Mouse (Mus musculus) stomach, embryonic 14.5 days (tissue): Measurements from ENCODE around the gene Dppa3. TPM values are rescaled to one million over a fixed set of nuclear protein-coding genes. Genes with fewer than 3 reads are reported as not detected.
A peak's percentile ranks its signal among the peaks of the same experiment; 100 is the strongest.
"Not testable (repeated sequence)": the region's sequence is repeated elsewhere in the genome, so short reads cannot be mapped to it uniquely, and the experiment has no call there.

Source experiments
- ATAC-seq: fragments of 200-750 bp; cut with Nextera tagmentation; 2 replicates; pipeline ENCODE4 v1.8.0; 2017; ENCODE audit warnings: low read depth, moderate TSS enrichment; ENCODE audit not compliant: insufficient number of reproducible peaks, insufficient read depth, low FRiP score
- H3K27ac ChIP-seq: fragments of 300-500 bp; sonication (generic); 2 replicates; pipeline ENCODE4 v1.5.1; 2014; ENCODE audit warnings: mild to moderate bottlenecking, low read length, moderate library complexity, mixed read lengths
- H3K27me3 ChIP-seq: fragments of 300-500 bp; sonication (generic); 2 replicates; pipeline ENCODE4 v1.6.1; 2014; ENCODE audit warnings: low read length, control low read depth, mixed read lengths; ENCODE audit not compliant: control insufficient read depth, insufficient read depth
- H3K36me3 ChIP-seq: fragments of 300-500 bp; sonication (generic); 2 replicates; pipeline ENCODE4 v1.6.1; 2014; ENCODE audit warnings: mild to moderate bottlenecking, control low read depth, low read length, moderate library complexity, mixed read lengths; ENCODE audit not compliant: control insufficient read depth, insufficient read depth
- H3K4me1 ChIP-seq: fragments of 300-500 bp; sonication (generic); 2 replicates; pipeline ENCODE4 v1.6.1; 2014; ENCODE audit warnings: low read length, control low read depth, mixed read lengths; ENCODE audit not compliant: control insufficient read depth, insufficient read depth
- H3K4me2 ChIP-seq: fragments of 300-500 bp; sonication (generic); replicated peaks from 2 replicates; pipeline ENCODE4 v1.6.1; 2014; ENCODE audit warnings: low read depth, low read length, control low read depth
- H3K4me3 ChIP-seq: fragments of 300-500 bp; sonication (generic); 2 replicates; pipeline ENCODE4 v1.5.1; 2014; ENCODE audit warnings: low read depth, low read length, control low read depth
- H3K9ac ChIP-seq: fragments of 300-500 bp; sonication (generic); replicated peaks from 2 replicates; pipeline ENCODE4 v1.6.1; 2014; ENCODE audit warnings: low read depth, mild to moderate bottlenecking, control low read depth, low read length, moderate library complexity, mixed read lengths
- H3K9me3 ChIP-seq: fragments of 300-500 bp; sonication (generic); 2 replicates; pipeline ENCODE4 v1.6.1; 2016; ENCODE audit warnings: low read depth, low read length, control low read depth; ENCODE audit not compliant: control insufficient read depth
- WGBS: fragments of 180-500 bp; shearing (Covaris S2); extraction: QIAGEN DNeasy Blood & Tissue Kit; methylation state at CpG from one replicate; pipeline ENCODE4 v1.1.7; 2014; 5-methylcytosine and 5-hydroxymethylcytosine counted together
- polyA plus RNA-seq: library from polyadenylated mRNA; unstranded; fragments of >200 nt; fragmentation: Nextera tagmentation; extraction: Ambion mirVana; gene quantifications from 2 replicates; pipeline ENCODE4 v1.2.1, GENCODE M21; 2014

The Dppa3 gene
- polyA plus RNA-seq, 1 experiment from 2014 or later: not detected

GRCm38 (mm10) chr6:122621066-122621465, 5.1 kb upstream of the Dppa3 start:
- WGBS: 86% methylated on average over 6 of the region's 6 CpGs
- Histone ChIP-seq H3K27me3 (no peaks in the 10 kb centered on the region), H3K9ac (no peak overlapping the region), H3K4me3 (no peak overlapping the region), H3K27ac (no peak overlapping the region), H3K36me3 (no peaks in the 10 kb centered on the region), H3K9me3 (no peaks in the 10 kb centered on the region), H3K4me2 (no peak overlapping the region), H3K4me1 (no peaks in the 10 kb centered on the region)
- ATAC-seq: no peak

GRCm38 (mm10) chr6:122624480-122624879, 1.7 kb upstream of the Dppa3 start:
- Histone ChIP-seq H3K9ac (no peak overlapping the region), H3K9me3 (no peaks in the 10 kb centered on the region), H3K4me3 (no peak overlapping the region), H3K36me3 (no peaks in the 10 kb centered on the region), H3K27me3 (no peaks in the 10 kb centered on the region), H3K27ac (no peak overlapping the region), H3K4me1 (no peaks in the 10 kb centered on the region), H3K4me2 (no peak overlapping the region)
- ATAC-seq: no peak
- 55% methylated on average over 5 of the region's 5 CpGs for WGBS

- Histone ChIP-seq H3K9me3 (no peaks in the 10 kb centered on the region), H3K36me3 (no peaks in the 10 kb centered on the region), H3K9ac (no peak overlapping the region), H3K27me3 (no peaks in the 10 kb centered on the region), H3K4me3 (no peak overlapping the region), H3K4me2 (no peak overlapping the region), H3K4me1 (no peaks in the 10 kb centered on the region), H3K27ac (no peak overlapping the region)
- WGBS: 75% methylated on average over 4 of the region's 4 CpGs
- ATAC-seq: no peak
These were observed 1.1 kb upstream of the Dppa3 start for GRCm38 (mm10) chr6:122625156-122625555.

- WGBS: 32% methylated on average over 20 of the region's 20 CpGs
- H3K27me3 ChIP-seq: no peaks in the 10 kb centered on the region
- no peaks in the 10 kb centered on the region for H3K4me1 ChIP-seq
- ATAC-seq: no peak
- H3K4me2 ChIP-seq: 0 out of 2 replicates have a peak overlapping the region, but pooled peaks have one; percentile 3
- H3K9me3 ChIP-seq: no peaks in the 10 kb centered on the region
- peak overlapping the region; percentile 3; the same call in 1 of the 2 replicates for H3K4me3 ChIP-seq
- H3K9ac ChIP-seq: no peak overlapping the region
- no peaks in the 10 kb centered on the region for H3K36me3 ChIP-seq
- H3K27ac ChIP-seq: no peak overlapping the region
These were observed 1.4 kb downstream of the Dppa3 start for GRCm38 (mm10) chr6:122627469-122628108.

GRCm38 (mm10) chr6:122633411-122633810, 7.2 kb downstream of the Dppa3 start:
- no peak for ATAC-seq
- no peak overlapping the region for H3K4me3 ChIP-seq
- H3K4me2 ChIP-seq: no peak overlapping the region
- H3K9ac ChIP-seq: no peak overlapping the region
- H3K4me1 ChIP-seq: no peaks in the 10 kb centered on the region
- H3K27ac ChIP-seq: no peak overlapping the region
- H3K36me3 ChIP-seq: no peaks in the 10 kb centered on the region
- H3K27me3 ChIP-seq: no peaks in the 10 kb centered on the region
- 53% methylated on average over 9 of the region's 9 CpGs for WGBS
- no peaks in the 10 kb centered on the region for H3K9me3 ChIP-seq

- no peaks in the 10 kb centered on the region for H3K36me3 ChIP-seq
These were observed 9.1 kb downstream of the Dppa3 start for GRCm38 (mm10) chr6:122635315-122635714.

GRCm38 (mm10) chr6:122636666-122637065, 10.5 kb downstream of the Dppa3 start:
- Histone ChIP-seq H3K27ac (no peak overlapping the region), H3K4me3 (no peak overlapping the region), H3K9ac (no peak overlapping the region), H3K4me2 (no peak overlapping the region), H3K9me3 (no peaks in the 10 kb centered on the region), H3K27me3 (no peaks in the 10 kb centered on the region), H3K4me1 (no peaks in the 10 kb centered on the region), H3K36me3 (no peaks in the 10 kb centered on the region)
- WGBS: 81% methylated on average over 3 of the region's 3 CpGs
- ATAC-seq: no peak

More at GRCm38 (mm10) chr6:122635315-122635714, 9.1 kb downstream of the Dppa3 start:
- no peaks in the 10 kb centered on the region for H3K4me1 ChIP-seq
- H3K9ac ChIP-seq: no peak overlapping the region
- no peaks in the 10 kb centered on the region for H3K27me3 ChIP-seq
- H3K27ac ChIP-seq: no peak overlapping the region
- 84% methylated on average over 7 of the region's 7 CpGs for WGBS
- H3K4me3 ChIP-seq: no peak overlapping the region
- no peak for ATAC-seq
- no peak overlapping the region for H3K4me2 ChIP-seq
- H3K9me3 ChIP-seq: no peaks in the 10 kb centered on the region

- H3K4me2 ChIP-seq, H3K36me3 ChIP-seq, H3K4me3 ChIP-seq, H3K27me3 ChIP-seq, H3K27ac ChIP-seq, H3K9me3 ChIP-seq, ATAC-seq, H3K9ac ChIP-seq, H3K4me1 ChIP-seq: not testable (repeated sequence)
- 57% methylated on average over 4 of the region's 4 CpGs for WGBS
These were observed 11.4 kb downstream of the Dppa3 start for GRCm38 (mm10) chr6:122637566-122637965.

- H3K4me2 ChIP-seq, H3K27me3 ChIP-seq, H3K36me3 ChIP-seq, H3K27ac ChIP-seq, H3K4me3 ChIP-seq, ATAC-seq, H3K9me3 ChIP-seq, H3K9ac ChIP-seq, H3K4me1 ChIP-seq: not testable (repeated sequence)
- 93% methylated on average over 17 of the region's 21 CpGs for WGBS
These were observed 18.0 kb downstream of the Dppa3 start for GRCm38 (mm10) chr6:122644196-122644595.
